Mouse (Mus musculus) limb, embryonic 14.5 days (tissue): Measurements from ENCODE around the gene Nup107. TPM values are rescaled to one million over a fixed set of nuclear protein-coding genes. Genes with fewer than 3 reads are reported as not detected.

Experiments
- ATAC-seq: fragments of 200-750 bp; cut with Nextera tagmentation; 2 replicates; pipeline ENCODE4 v1.8.0; 2017; ENCODE audit warnings: low read depth, moderate number of reproducible peaks, moderate TSS enrichment; ENCODE audit not compliant: low FRiP score
- DNase-seq: peaks from one replicate; pipeline ENCODE4 v3.0.0-alpha.2; 2015; ENCODE audit warnings: low spot score
- H3K27ac ChIP-seq: fragments of 300-500 bp; sonication (generic); replicated peaks from 2 replicates; pipeline ENCODE4 v1.5.1; 2014; ENCODE audit warnings: low read depth, mild to moderate bottlenecking, low read length, moderate library complexity, mixed read lengths
- H3K27me3 ChIP-seq: fragments of 300-500 bp; sonication (generic); 2 replicates; pipeline ENCODE4 v1.6.1; 2014; ENCODE audit warnings: low read length, mixed read lengths; ENCODE audit not compliant: control insufficient read depth, insufficient read depth
- H3K36me3 ChIP-seq: fragments of 300-500 bp; sonication (generic); 2 replicates; pipeline ENCODE4 v1.6.1; 2014; ENCODE audit warnings: mild to moderate bottlenecking, low read length, moderate library complexity, mixed read lengths; ENCODE audit not compliant: control insufficient read depth, insufficient read depth
- H3K4me1 ChIP-seq: fragments of 300-500 bp; sonication (generic); 2 replicates; pipeline ENCODE4 v1.6.1; 2014; ENCODE audit warnings: antibody characterized with exemption, low read length, mixed read lengths; ENCODE audit not compliant: control insufficient read depth, insufficient read depth
- H3K4me2 ChIP-seq: fragments of 300-500 bp; sonication (generic); replicated peaks from 2 replicates; pipeline ENCODE4 v1.6.1; 2014; ENCODE audit warnings: low read depth, mild to moderate bottlenecking, low read length, moderate library complexity; ENCODE audit not compliant: severe bottlenecking
- H3K4me3 ChIP-seq: fragments of 300-500 bp; sonication (generic); replicated peaks from 2 replicates; pipeline ENCODE4 v1.5.1; 2014; ENCODE audit warnings: low read length
- H3K9ac ChIP-seq: fragments of 300-500 bp; sonication (generic); 2 replicates; pipeline ENCODE4 v1.6.1; 2014; ENCODE audit warnings: mild to moderate bottlenecking, low read depth, low read length, moderate library complexity; ENCODE audit not compliant: severe bottlenecking
- H3K9me3 ChIP-seq: fragments of 300-500 bp; sonication (generic); 2 replicates; pipeline ENCODE4 v1.6.1; 2016; ENCODE audit warnings: low read length; ENCODE audit not compliant: control insufficient read depth
- POLR2A ChIP-seq: fragments of 200-500 bp; IDR thresholded peaks from 2 replicates; pipeline ENCODE4 v1.8.0; 2012; ENCODE audit warnings: inconsistent platforms, mild to moderate bottlenecking, moderate library complexity, borderline replicate concordance; ENCODE audit not compliant: insufficient read depth, insufficient read length; ENCODE audit errors: extremely low read depth
- WGBS: fragments of 180-500 bp; shearing (Covaris S2); extraction: QIAGEN DNeasy Blood & Tissue Kit; methylation state at CpG from one replicate; pipeline ENCODE4 v1.1.7; 2014; 5-methylcytosine and 5-hydroxymethylcytosine counted together
- polyA plus RNA-seq, 2 experiments: library from polyadenylated mRNA; depleted of rRNA in 1 of 2; stranded (reverse) in 1 of 2; unstranded in 1 of 2; fragments of >200 nt; fragmentation: Nextera tagmentation in 1 of 2; extraction: Ambion mirVana in 1 of 2; gene quantifications; 2 replicates each; pipeline versions ENCODE4 v1.2.1 to v1.2.3; 2012 to 2014

Nup107 gene
- polyA plus RNA-seq, 2 experiments: 53.4 to 61.2 TPM

- Histone ChIP-seq H3K9me3 (no peaks in the 10 kb centered on the region), H3K27me3 (no peaks in the 10 kb centered on the region), H3K4me3 (peak overlapping the region; percentile 98), H3K4me1 (peaks cover 8% of the 10 kb centered on the region), H3K36me3 (peaks cover 29% of the 10 kb centered on the region), H3K9ac (peak overlapping the region; percentile 100), H3K27ac (peak overlapping the region; percentile 98; the same call in 1 of the 2 replicates), H3K4me2 (peak overlapping the region; percentile 54)
- TF ChIP-seq POLR2A: no peak
- no peak for ATAC-seq
- WGBS: 46% methylated on average over 12 of the region's 12 CpGs
- no peak for DNase-seq
Measured at GRCm38 (mm10) chr10:117709326-117709830, 83.1 kb downstream of the Nup107 start.

- WGBS: 87% methylated on average over 9 of the region's 9 CpGs
- no peaks in the 10 kb centered on the region for H3K9me3 ChIP-seq
- H3K27me3 ChIP-seq: no peaks in the 10 kb centered on the region
- no peak for ATAC-seq
- peaks cover 32% of the 10 kb centered on the region for H3K36me3 ChIP-seq
- peak overlapping the region; percentile 98 for H3K4me3 ChIP-seq
- H3K4me1 ChIP-seq: peaks cover 8% of the 10 kb centered on the region
- TF ChIP-seq POLR2A: no peak
- peak overlapping the region; percentile 54 for H3K4me2 ChIP-seq
- no peak for DNase-seq
- no peak overlapping the region for H3K27ac ChIP-seq
- H3K9ac ChIP-seq: no peak overlapping the region
Measured at GRCm38 (mm10) chr10:117708856-117709255, 83.6 kb downstream of the Nup107 start.

- no peak for ATAC-seq
- H3K4me3 ChIP-seq: no peak overlapping the region
- H3K36me3 ChIP-seq: peaks cover 37% of the 10 kb centered on the region
- H3K4me1 ChIP-seq: peaks cover 8% of the 10 kb centered on the region
- no peak for DNase-seq
- no peak for TF ChIP-seq POLR2A
- H3K9me3 ChIP-seq: no peaks in the 10 kb centered on the region
- H3K4me2 ChIP-seq: peak overlapping the region; percentile 54; the same call in 1 of the 2 replicates
- no peak overlapping the region for H3K27ac ChIP-seq
- H3K27me3 ChIP-seq: no peaks in the 10 kb centered on the region
- 95% methylated on average over 2 of the region's 2 CpGs for WGBS
- H3K9ac ChIP-seq: no peak overlapping the region
Measured at GRCm38 (mm10) chr10:117708376-117708775, 84.1 kb downstream of the Nup107 start.

GRCm38 (mm10) chr10:117707114-117707838 is 85.2 kb downstream of the Nup107 start:
- Histone ChIP-seq H3K9me3 (no peaks in the 10 kb centered on the region), H3K27ac (no peak overlapping the region), H3K36me3 (peaks cover 47% of the 10 kb centered on the region), H3K4me3 (no peak overlapping the region), H3K4me1 (peaks cover 8% of the 10 kb centered on the region), H3K4me2 (no peak overlapping the region), H3K27me3 (no peaks in the 10 kb centered on the region), H3K9ac (no peak overlapping the region)
- DNase-seq (no peak), ATAC-seq (no peak)
- 85% methylated on average over 2 of the region's 2 CpGs for WGBS
- TF ChIP-seq POLR2A: no peak

- no peak for TF ChIP-seq POLR2A
- peaks cover 55% of the 10 kb centered on the region for H3K36me3 ChIP-seq
Measured at GRCm38 (mm10) chr10:117706440-117706839, 86.1 kb downstream of the Nup107 start.

More at GRCm38 (mm10) chr10:117706440-117706839, 86.1 kb downstream of the Nup107 start:
- no peaks in the 10 kb centered on the region for H3K27me3 ChIP-seq
- H3K9ac ChIP-seq: no peak overlapping the region
- no peaks in the 10 kb centered on the region for H3K9me3 ChIP-seq
- 91% methylated on average over 6 of the region's 6 CpGs for WGBS
- peaks cover 8% of the 10 kb centered on the region for H3K4me1 ChIP-seq
- H3K4me2 ChIP-seq: no peak overlapping the region
- ATAC-seq: no peak
- no peak overlapping the region for H3K27ac ChIP-seq
- H3K4me3 ChIP-seq: no peak overlapping the region
- DNase-seq: no peak
